Mouse (Mus musculus) MEL (cell line): ENCODE results near the gene Mael. TPM values are rescaled to one million over a fixed set of nuclear protein-coding genes. Genes with fewer than 3 reads are reported as not detected.

Experiments
- DNase-seq: peaks from one replicate; pipeline ENCODE4 v3.0.0; 2011; ENCODE audit warnings: low read depth, low spot score
- H3K27ac ChIP-seq: 2 replicates; pipeline ENCODE4 v1.5.1; 2012; ENCODE audit warnings: low read depth, mild to moderate bottlenecking, control low read depth, low read length, moderate library complexity; ENCODE audit not compliant: control insufficient read depth
- H3K27me3 ChIP-seq, 2 experiments: fragments of 150-350 bp in 1 of 2; sonication (generic) in 1 of 2; 2 replicates each; pipeline ENCODE4 v1.6.1; 2012; ENCODE audit warnings: low read length in 2 of 2, mild to moderate bottlenecking in 2 of 2, improper control_type of control experiment in 1 of 2, moderate library complexity in 1 of 2; ENCODE audit not compliant: insufficient read depth in 2 of 2, control insufficient read depth in 1 of 2
- H3K36me3 ChIP-seq, 2 experiments: 2 replicates each; pipeline ENCODE4 v1.6.1; 2012 to 2014; ENCODE audit warnings: low read length in 2 of 2, improper control_type of control experiment in 1 of 2, inconsistent platforms in 1 of 2, mild to moderate bottlenecking in 1 of 2; ENCODE audit not compliant: insufficient read depth in 2 of 2, control insufficient read depth in 1 of 2
- H3K4me1 ChIP-seq, 2 experiments: fragments of 150-350 bp in 1 of 2; sonication (generic) in 1 of 2; 2 replicates each; pipeline ENCODE4 v1.6.1; 2012; ENCODE audit warnings: low read length in 2 of 2, improper control_type of control experiment in 1 of 2, mild to moderate bottlenecking in 1 of 2; ENCODE audit not compliant: insufficient read depth in 2 of 2, control insufficient read depth in 1 of 2
- H3K4me3 ChIP-seq, 2 experiments: fragments of 150-350 bp in 1 of 2; sonication (generic) in 1 of 2; 2 replicates each; pipeline ENCODE4 v1.5.1; 2012; ENCODE audit warnings: low read depth in 2 of 2, low read length in 2 of 2, mild to moderate bottlenecking in 2 of 2, moderate library complexity in 2 of 2, control low read depth in 1 of 2, improper control_type of control experiment in 1 of 2; ENCODE audit not compliant: control insufficient read depth in 1 of 2, insufficient read depth in 1 of 2
- H3K79me2 ChIP-seq: 2 replicates; pipeline ENCODE4 v1.6.1; 2012; ENCODE audit warnings: mild to moderate bottlenecking, low read length, moderate library complexity; ENCODE audit not compliant: control insufficient read depth, poor library complexity, insufficient read depth
- H3K9ac ChIP-seq: 2 replicates; pipeline ENCODE4 v1.6.1; 2012; ENCODE audit warnings: low read depth, mild to moderate bottlenecking, control low read depth, low read length, moderate library complexity; ENCODE audit not compliant: control insufficient read depth, poor library complexity, severe bottlenecking
- H3K9me3 ChIP-seq: fragments of 150-350 bp; sonication (generic); replicated peaks from 2 replicates; pipeline ENCODE4 v1.6.1; 2012; ENCODE audit warnings: mild to moderate bottlenecking, low read length, improper control_type of control experiment, moderate library complexity; ENCODE audit not compliant: insufficient read depth
- CHD1 ChIP-seq: IDR thresholded peaks from 2 replicates; pipeline ENCODE4 v1.6.1; 2012; ENCODE audit warnings: low read depth, mild to moderate bottlenecking, inconsistent platforms, low read length, improper control_type of control experiment
- CHD2 ChIP-seq: IDR thresholded peaks from 2 replicates; pipeline ENCODE4 v1.6.1; 2011; ENCODE audit warnings: low read length, improper control_type of control experiment
- CTCF ChIP-seq, 3 experiments: IDR thresholded peaks in 2 of 3; conservative IDR thresholded peaks in 1 of 3; 2 replicates each; pipeline ENCODE4 v1.5.1; 2011 to 2012; ENCODE audit warnings: low read length in 3 of 3, low read depth in 2 of 3, mild to moderate bottlenecking in 2 of 3, improper control_type of control experiment in 1 of 3, inconsistent platforms in 1 of 3, mixed read lengths in 1 of 3, moderate library complexity in 1 of 3; ENCODE audit not compliant: control insufficient read depth in 1 of 3, insufficient read depth in 1 of 3, poor library complexity in 1 of 3, severe bottlenecking in 1 of 3
- E2F4 ChIP-seq: IDR thresholded peaks from 2 replicates; pipeline ENCODE4 v1.6.1; 2011; ENCODE audit warnings: low read depth, low read length, improper control_type of control experiment, borderline replicate concordance
- ELF1 ChIP-seq: IDR thresholded peaks from 2 replicates; pipeline ENCODE4 v1.6.1; 2014; ENCODE audit warnings: low read depth, mild to moderate bottlenecking, inconsistent platforms, low read length, improper control_type of control experiment, moderate library complexity
- EP300 ChIP-seq, 2 experiments: IDR thresholded peaks; 2 replicates each; pipeline ENCODE4 v1.6.1; 2011; ENCODE audit warnings: improper control_type of control experiment in 2 of 2, low read length in 2 of 2, low read depth in 1 of 2, mild to moderate bottlenecking in 1 of 2
- ETS1 ChIP-seq: IDR thresholded peaks from 2 replicates; pipeline ENCODE4 v1.6.1; 2012; ENCODE audit warnings: low read depth, mild to moderate bottlenecking, inconsistent platforms, low read length, improper control_type of control experiment, moderate library complexity
- JUND ChIP-seq: IDR thresholded peaks from 2 replicates; pipeline ENCODE4 v1.6.1; 2011; ENCODE audit warnings: low read depth, mild to moderate bottlenecking, improper control_type of control experiment, low read length
- KAT2A ChIP-seq: conservative IDR thresholded peaks from 2 replicates; pipeline ENCODE4 v1.6.1; 2012; ENCODE audit warnings: low read depth, low read length, improper control_type of control experiment, inconsistent platforms
- MAFK ChIP-seq: IDR thresholded peaks from 2 replicates; pipeline ENCODE4 v1.6.1; 2011; ENCODE audit warnings: low read depth, mild to moderate bottlenecking, low read length, improper control_type of control experiment, borderline replicate concordance
- MAX ChIP-seq: IDR thresholded peaks from 2 replicates; pipeline ENCODE4 v1.6.1; 2011; ENCODE audit warnings: low read length, improper control_type of control experiment
- MAZ ChIP-seq: IDR thresholded peaks from 2 replicates; pipeline ENCODE4 v1.6.1; 2012; ENCODE audit warnings: low read depth, mild to moderate bottlenecking, inconsistent platforms, low read length, improper control_type of control experiment
- NRF1 ChIP-seq: IDR thresholded peaks from 2 replicates; pipeline ENCODE4 v1.6.1; 2014; ENCODE audit warnings: low read depth, mild to moderate bottlenecking, inconsistent platforms, low read length, improper control_type of control experiment, moderate library complexity; ENCODE audit not compliant: poor library complexity, insufficient read depth, severe bottlenecking
- POLR2A ChIP-seq, 2 experiments: IDR thresholded peaks; 2 replicates each; pipeline ENCODE4 v1.6.1; 2011 to 2012; ENCODE audit warnings: low read length in 2 of 2, mild to moderate bottlenecking in 2 of 2, control low read depth in 1 of 2, improper control_type of control experiment in 1 of 2, low read depth in 1 of 2, moderate library complexity in 1 of 2; ENCODE audit not compliant: control insufficient read depth in 1 of 2, insufficient read depth in 1 of 2, poor library complexity in 1 of 2
- POLR2AphosphoS5 ChIP-seq: IDR thresholded peaks from 2 replicates; pipeline ENCODE4 v1.6.1; 2012; ENCODE audit warnings: low read depth, borderline replicate concordance, mild to moderate bottlenecking, inconsistent platforms, low read length, moderate library complexity, mixed read lengths
- RAD21 ChIP-seq: IDR thresholded peaks from 2 replicates; pipeline ENCODE4 v1.6.1; 2011; ENCODE audit warnings: mild to moderate bottlenecking, low read depth, low read length, improper control_type of control experiment
- RCOR1 ChIP-seq: IDR thresholded peaks from 2 replicates; pipeline ENCODE4 v1.6.1; 2012; ENCODE audit warnings: low read depth, mild to moderate bottlenecking, inconsistent platforms, low read length, improper control_type of control experiment
- TCF12 ChIP-seq: IDR thresholded peaks from 2 replicates; pipeline ENCODE4 v1.6.1; 2014; ENCODE audit warnings: low read depth, mild to moderate bottlenecking, inconsistent platforms, low read length, improper control_type of control experiment, moderate library complexity
- USF2 ChIP-seq, 2 experiments: IDR thresholded peaks; 2 replicates each; pipeline ENCODE4 v1.6.1; 2011 to 2012; ENCODE audit warnings: improper control_type of control experiment in 2 of 2, low read length in 2 of 2, borderline replicate concordance in 1 of 2, inconsistent platforms in 1 of 2, low read depth in 1 of 2, mild to moderate bottlenecking in 1 of 2; ENCODE audit not compliant: insufficient read depth in 1 of 2
- ZC3H11A ChIP-seq: IDR thresholded peaks from 2 replicates; pipeline ENCODE4 v1.6.1; 2012; ENCODE audit warnings: low read depth, mild to moderate bottlenecking, inconsistent platforms, low read length, improper control_type of control experiment
- ZMIZ1 ChIP-seq: IDR thresholded peaks from 2 replicates; pipeline ENCODE4 v1.6.1; 2012; ENCODE audit warnings: low read depth, mild to moderate bottlenecking, inconsistent platforms, low read length, improper control_type of control experiment, moderate library complexity
- polyA plus RNA-seq, 2 experiments: library from polyadenylated mRNA; stranded (reverse) in 1 of 2; unstranded in 1 of 2; fragments of >175 nt in 1 of 2; fragments of >200 nt in 1 of 2; gene quantifications; 2 replicates each; pipeline versions ENCODE4 v1.2.1 to v1.2.4; 2012; ENCODE audit warnings: low replicate concordance in 2 of 2, low read depth in 1 of 2; ENCODE audit not compliant: insufficient read length in 2 of 2, insufficient read depth in 1 of 2, missing spikeins in 1 of 2
- total RNA-seq: library from RNA; depleted of rRNA; stranded (reverse); fragments of 300-350 nt; gene quantifications from 2 replicates; pipeline ENCODE4 v1.2.3, GENCODE M21; 2012

Mael gene
- total and polyA plus RNA-seq, 3 experiments, result not detected

GRCm38 (mm10) chr1:166157712-166158111 lies 80.8 kb downstream of the Mael start:
- TF ChIP-seq CHD2, result no peak
- no peak for TF ChIP-seq JUND
- no peak for TF ChIP-seq EP300 (IDR thresholded peaks at IDR 0.05; ENCODE audit: low read depth in 1 of 2, low read length in 2 of 2)
- TF ChIP-seq RCOR1, result no peak
- DNase-seq, result no peak
- H3K4me3 ChIP-seq, result no peak overlapping the region
- H3K79me2 ChIP-seq, result no peaks in the 10 kb centered on the region
- H3K27me3 ChIP-seq, result peaks cover 0 to 1% of the 10 kb centered on the region in 2 experiments; a peak in 2 of 4 replicates
- no peak overlapping the region for H3K9ac ChIP-seq
- no peaks in the 10 kb centered on the region for H3K36me3 ChIP-seq
- no peaks in the 10 kb centered on the region for H3K4me1 ChIP-seq
- H3K27ac ChIP-seq, result no peak overlapping the region
- H3K9me3 ChIP-seq, result no peaks in the 10 kb centered on the region

DNA sequence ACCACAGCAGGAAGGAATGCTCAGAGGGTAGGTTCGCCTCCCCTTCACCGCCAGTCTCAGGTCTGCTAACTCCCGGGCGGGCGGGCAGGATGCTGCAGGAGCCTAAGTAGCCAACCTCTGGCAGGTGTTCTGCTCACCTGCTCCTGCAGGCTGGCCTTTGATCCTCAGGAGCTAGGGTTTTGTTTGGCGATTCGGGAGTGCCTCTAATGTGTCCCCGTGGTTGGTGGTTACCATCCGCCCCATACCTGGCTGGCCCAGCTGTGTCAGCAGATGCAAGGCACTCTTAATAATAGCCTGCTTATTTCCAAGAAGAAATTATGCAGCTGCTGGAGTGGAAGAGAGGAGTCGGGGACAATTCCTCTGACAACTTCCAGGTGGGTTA lies 83.4 kb downstream of the Mael start:
- TF ChIP-seq CHD1, result no peak
- no peak for TF ChIP-seq MAX
- TF ChIP-seq MAFK, result no peak
- no peak for TF ChIP-seq CTCF (IDR thresholded peaks at IDR 0.05 in 2 of 3, conservative IDR thresholded peaks at IDR 0.05 in 1 of 3; ENCODE audit: control insufficient read depth in 1 of 3, insufficient read depth in 1 of 3, low read depth in 2 of 3, low read length in 3 of 3, poor library complexity in 1 of 3, severe bottlenecking in 1 of 3)
- peaks cover 0 to 1% of the 10 kb centered on the region in 2 experiments; a peak in 2 of 4 replicates for H3K27me3 ChIP-seq

DNA sequence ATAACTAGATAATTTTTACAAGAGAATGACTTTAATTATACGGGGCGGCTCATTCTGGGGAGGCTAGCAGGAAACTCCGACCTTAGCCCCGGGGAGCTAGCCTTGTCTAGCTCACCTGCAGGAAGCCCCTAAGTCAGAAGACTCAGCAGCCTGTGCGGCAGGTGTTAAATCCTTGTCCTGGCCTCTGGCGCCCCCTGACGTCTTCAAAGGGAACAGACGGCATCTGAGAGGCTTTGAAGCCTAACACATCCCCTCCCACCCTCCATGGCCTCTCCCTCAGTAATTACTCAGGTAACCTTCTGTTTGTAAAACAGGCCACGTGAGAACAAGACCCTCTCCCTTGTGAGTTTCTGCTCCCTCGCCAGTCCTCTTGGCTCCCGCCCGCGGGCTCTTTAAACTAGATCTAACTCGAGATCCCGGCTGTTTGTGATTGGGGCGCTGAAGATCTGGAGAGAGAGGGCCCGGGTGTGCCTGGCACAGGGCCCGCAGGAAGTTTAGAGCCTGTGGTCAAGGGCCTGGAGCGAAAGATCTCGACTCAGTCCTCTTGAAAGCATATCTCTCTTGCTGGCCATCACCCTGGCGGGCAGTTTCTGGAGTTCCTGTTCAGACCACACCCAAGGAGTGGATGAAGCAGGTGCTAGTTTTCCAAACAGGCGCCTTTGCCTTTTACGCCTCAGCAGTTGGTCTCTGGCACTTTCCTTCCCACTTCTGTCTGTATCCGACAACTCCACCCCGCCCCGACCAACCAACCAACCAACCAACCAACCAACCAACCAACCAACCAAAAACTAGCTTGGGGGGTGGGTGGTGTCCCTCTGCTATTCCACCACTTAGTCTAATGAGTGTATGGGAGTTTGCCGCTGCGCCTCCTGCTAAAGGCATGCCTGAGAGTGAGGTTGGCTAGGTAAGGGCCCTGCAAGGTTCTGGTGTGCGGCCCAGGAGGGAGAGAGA lies 84.1 kb downstream of the Mael start:
- peak; percentile 87 for DNase-seq
- Histone ChIP-seq H3K4me1 (0 out of 4 replicates have a peak, but pooled peaks cover 0 to 8% of the 10 kb centered on the region in 2 experiments), H3K27me3 (peaks cover 0 to 1% of the 10 kb centered on the region in 2 experiments; a peak in 2 of 4 replicates), H3K79me2 (no peaks in the 10 kb centered on the region), H3K4me3 (peak overlapping the region; percentile 13 to 48; a peak in 3 of 4 replicates), H3K9ac (no peak overlapping the region), H3K36me3 (peaks cover 0 to 3% of the 10 kb centered on the region in 2 experiments; a peak in 2 of 4 replicates), H3K9me3 (no peaks in the 10 kb centered on the region), H3K27ac (no peak overlapping the region)
- TF ChIP-seq CHD2, result no peak
- TF ChIP-seq USF2 (IDR thresholded peaks at IDR 0.05; ENCODE audit: borderline replicate concordance in 1 of 2, insufficient read depth in 1 of 2, low read depth in 1 of 2, low read length in 2 of 2), result no peak
- peak; percentile 15; the same call in 1 of the 2 replicates for TF ChIP-seq ELF1
- TF ChIP-seq NRF1, result no peak
- no peak for TF ChIP-seq TCF12
- no peak for TF ChIP-seq KAT2A
- TF ChIP-seq MAZ, result no peak; the same call in 1 of the 2 replicates
- TF ChIP-seq ZC3H11A, result peak; percentile 95
- no peak for TF ChIP-seq POLR2A (IDR thresholded peaks at IDR 0.05; ENCODE audit: control insufficient read depth in 1 of 2, insufficient read depth in 1 of 2, low read depth in 1 of 2, low read length in 2 of 2, poor library complexity in 1 of 2)
- TF ChIP-seq ZMIZ1, result no peak
- TF ChIP-seq CTCF (IDR thresholded peaks at IDR 0.05 in 2 of 3, conservative IDR thresholded peaks at IDR 0.05 in 1 of 3; ENCODE audit: control insufficient read depth in 1 of 3, insufficient read depth in 1 of 3, low read depth in 2 of 3, low read length in 3 of 3, poor library complexity in 1 of 3, severe bottlenecking in 1 of 3), result peak; percentile 85 to 98 (median 95)
- no peak for TF ChIP-seq POLR2AphosphoS5
- TF ChIP-seq CHD1, result no peak
- TF ChIP-seq ETS1, result no peak
- no peak for TF ChIP-seq MAX
- no peak for TF ChIP-seq E2F4
- TF ChIP-seq JUND, result no peak
- TF ChIP-seq RAD21, result no peak; the same call in none of the 2 replicates
- no peak for TF ChIP-seq EP300 (IDR thresholded peaks at IDR 0.05; ENCODE audit: low read depth in 1 of 2, low read length in 2 of 2)

More for the DNA sequence above, 83.4 kb downstream of the Mael start:
- H3K36me3 ChIP-seq, result no peaks in the 10 kb centered on the region
- DNase-seq, result no peak
- H3K4me3 ChIP-seq, result no peak overlapping the region
- no peak overlapping the region for H3K27ac ChIP-seq
- no peaks in the 10 kb centered on the region for H3K79me2 ChIP-seq
- H3K9ac ChIP-seq, result no peak overlapping the region
- 0 out of 4 replicates have a peak, but pooled peaks cover 0 to 2% of the 10 kb centered on the region in 2 experiments for H3K4me1 ChIP-seq
- H3K9me3 ChIP-seq, result no peaks in the 10 kb centered on the region
